Mouse (Mus musculus) midbrain, embryonic 12.5 days (tissue): Measurements from ENCODE around the gene Elmo1. TPM values are rescaled to one million over a fixed set of nuclear protein-coding genes. Genes with fewer than 3 reads are reported as not detected.

Experiments
- ATAC-seq: fragments of 200-750 bp; cut with Nextera tagmentation; 2 replicates; pipeline ENCODE4 v1.8.0; 2017; ENCODE audit warnings: low read depth, moderate TSS enrichment, moderate library complexity; ENCODE audit not compliant: low FRiP score
- H3K27ac ChIP-seq: fragments of 300-500 bp; sonication (generic); replicated peaks from 2 replicates; pipeline ENCODE4 v1.5.1; 2016; ENCODE audit warnings: mild to moderate bottlenecking
- H3K27me3 ChIP-seq: fragments of 300-500 bp; sonication (generic); 2 replicates; pipeline ENCODE4 v1.6.1; 2016; ENCODE audit warnings: mild to moderate bottlenecking
- H3K36me3 ChIP-seq: fragments of 300-500 bp; sonication (generic); 2 replicates; pipeline ENCODE4 v1.6.1; 2016
- H3K4me1 ChIP-seq: fragments of 300-500 bp; sonication (generic); 2 replicates; pipeline ENCODE4 v1.6.1; 2016
- H3K4me2 ChIP-seq: fragments of 300-500 bp; sonication (generic); replicated peaks from 2 replicates; pipeline ENCODE4 v1.6.1; 2016; ENCODE audit warnings: mild to moderate bottlenecking, moderate library complexity
- H3K4me3 ChIP-seq: fragments of 300-500 bp; sonication (generic); 2 replicates; pipeline ENCODE4 v1.5.1; 2016; ENCODE audit warnings: mild to moderate bottlenecking
- H3K9ac ChIP-seq: fragments of 300-500 bp; sonication (generic); replicated peaks from 2 replicates; pipeline ENCODE4 v1.6.1; 2016; ENCODE audit warnings: mild to moderate bottlenecking, moderate library complexity
- H3K9me3 ChIP-seq: fragments of 300-500 bp; sonication (generic); 2 replicates; pipeline ENCODE4 v1.6.1; 2016; ENCODE audit warnings: mild to moderate bottlenecking
- WGBS: fragments of 180-500 bp; shearing (Covaris S2); methylation state at CpG from one replicate; pipeline ENCODE4 v1.1.7; 2016; 5-methylcytosine and 5-hydroxymethylcytosine counted together
- polyA plus RNA-seq: library from polyadenylated mRNA; unstranded; fragments of >200 nt; fragmentation: Nextera tagmentation; extraction: Ambion mirVana; gene quantifications from 2 replicates; pipeline ENCODE4 v1.2.1, GENCODE M21; 2016

Gene Elmo1
- polyA plus RNA-seq, 1 experiment from 2014 or later: 25.5 TPM

DNA sequence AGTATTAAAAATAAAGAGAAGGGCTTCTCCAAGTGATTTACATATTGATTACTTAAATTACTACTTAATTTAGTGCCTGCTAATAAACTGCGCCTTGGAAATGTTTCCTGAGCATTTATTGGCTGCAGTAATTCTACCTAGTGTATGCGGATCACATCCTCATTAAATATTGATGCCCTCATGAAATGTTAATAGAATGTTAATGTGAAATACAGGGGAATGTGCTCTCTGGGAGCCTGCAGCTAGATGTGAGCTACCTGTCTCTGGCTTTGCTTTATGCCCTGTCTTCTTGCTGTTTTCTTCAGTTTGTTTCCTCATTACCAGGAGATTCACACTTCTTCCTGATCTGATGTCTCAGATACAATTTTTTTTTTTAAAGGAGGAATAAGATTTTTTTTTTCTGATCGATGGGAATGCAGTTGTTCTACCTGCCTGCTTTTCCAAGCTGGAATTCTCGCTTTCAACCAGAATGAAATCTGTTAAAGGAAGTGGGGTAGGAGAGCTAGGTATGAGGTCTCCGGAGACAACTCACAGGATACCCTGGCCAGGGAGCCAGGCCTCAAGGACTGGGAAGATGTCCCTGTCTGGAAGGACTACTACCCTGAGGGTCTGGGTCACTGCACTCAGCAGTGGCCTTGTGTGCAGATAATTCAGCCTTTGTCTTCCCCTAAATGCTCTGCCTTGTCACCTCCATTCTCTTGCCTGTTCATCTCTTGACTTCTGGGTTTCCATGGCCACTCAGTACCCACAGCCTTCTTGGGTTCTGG, 279.8 kb downstream of the Elmo1 start:
- H3K4me2 ChIP-seq: no peak overlapping the region
- H3K9me3 ChIP-seq: no peaks in the 10 kb centered on the region
- H3K9ac ChIP-seq: no peak overlapping the region
- no peaks in the 10 kb centered on the region for H3K27me3 ChIP-seq
- H3K4me1 ChIP-seq: no peaks in the 10 kb centered on the region
- ATAC-seq: peak; percentile 82
- H3K36me3 ChIP-seq: no peaks in the 10 kb centered on the region
- WGBS: 76% methylated on average over 5 of the region's 5 CpGs
- H3K4me3 ChIP-seq: no peak overlapping the region
- peak overlapping the region; percentile 58 for H3K27ac ChIP-seq

DNA sequence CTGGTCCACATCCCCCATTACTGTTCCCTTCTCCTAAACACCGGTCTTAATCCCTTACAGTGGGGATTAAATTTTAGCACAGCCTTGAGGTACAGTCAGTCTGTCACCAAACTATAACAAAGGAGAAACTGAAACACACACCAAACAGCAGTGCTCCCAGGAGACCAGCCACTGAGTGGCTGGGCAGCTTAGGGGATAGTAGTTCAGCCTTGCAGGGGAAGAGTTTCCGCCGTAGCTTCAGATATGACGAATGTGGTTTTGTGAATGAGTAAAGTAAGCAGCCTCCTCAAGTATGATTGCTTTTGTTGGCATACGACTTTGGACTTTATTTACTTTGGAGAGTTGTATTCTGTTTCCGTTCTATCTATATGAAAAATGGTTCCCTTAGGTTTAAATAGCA, 281.1 kb downstream of the Elmo1 start:
- Histone ChIP-seq H3K27me3 (no peaks in the 10 kb centered on the region), H3K36me3 (no peaks in the 10 kb centered on the region), H3K4me3 (no peak overlapping the region), H3K9ac (no peak overlapping the region), H3K9me3 (no peaks in the 10 kb centered on the region), H3K27ac (no peak overlapping the region), H3K4me2 (no peak overlapping the region), H3K4me1 (no peaks in the 10 kb centered on the region)
- no peak for ATAC-seq
- 90% methylated on average over 6 of the region's 6 CpGs for WGBS

DNA sequence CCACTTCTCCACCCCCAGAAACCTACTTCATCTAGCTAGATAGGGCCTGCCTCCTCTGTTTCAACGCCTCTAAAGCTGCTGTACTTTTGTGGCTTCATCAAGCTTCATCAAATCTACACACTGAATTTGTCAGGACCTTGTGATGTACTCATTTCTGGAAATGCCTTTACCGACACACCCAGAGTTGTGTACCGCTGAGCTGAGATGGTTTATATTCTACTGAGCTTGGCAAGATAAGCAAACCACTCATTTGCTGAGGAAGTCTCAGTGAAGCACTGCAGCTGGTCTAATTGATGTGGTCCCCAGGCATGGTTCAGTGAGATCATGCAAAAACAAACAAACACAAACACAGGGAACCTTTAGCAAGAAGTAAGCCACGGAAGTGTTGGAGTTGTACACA, 281.9 kb downstream of the Elmo1 start:
- 85% methylated on average over 4 of the region's 4 CpGs for WGBS
- Histone ChIP-seq H3K9ac (no peak overlapping the region), H3K27me3 (no peaks in the 10 kb centered on the region), H3K9me3 (no peaks in the 10 kb centered on the region), H3K36me3 (no peaks in the 10 kb centered on the region), H3K27ac (no peak overlapping the region), H3K4me2 (no peak overlapping the region), H3K4me1 (no peaks in the 10 kb centered on the region), H3K4me3 (no peak overlapping the region)
- ATAC-seq: no peak

DNA sequence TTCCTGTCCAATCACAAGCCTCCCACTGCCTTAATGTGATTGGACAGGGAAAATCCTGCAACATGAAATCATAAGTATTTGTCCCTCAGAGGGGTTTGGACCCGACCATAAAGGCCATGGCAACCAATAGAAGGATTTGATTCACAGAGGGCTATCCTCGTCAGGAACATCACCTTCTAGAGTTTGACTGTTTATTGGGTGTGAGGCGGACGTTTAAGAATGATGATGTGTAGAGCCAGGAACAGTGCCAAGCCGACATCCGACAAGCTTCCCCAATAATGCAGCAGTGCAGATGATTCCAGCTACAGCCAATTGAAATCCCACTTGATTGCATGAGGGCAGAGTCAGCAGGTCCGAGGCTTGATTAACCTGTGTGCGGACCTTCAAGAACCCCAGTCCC, 288.5 kb downstream of the Elmo1 start:
- H3K4me2 ChIP-seq: no peak overlapping the region
- ATAC-seq: no peak
- no peak overlapping the region for H3K4me3 ChIP-seq
- no peaks in the 10 kb centered on the region for H3K9me3 ChIP-seq
- no peak overlapping the region for H3K9ac ChIP-seq
- no peak overlapping the region for H3K27ac ChIP-seq
- whole genome bisulfite sequencing: 88% methylated on average over 8 of the region's 8 CpGs
- H3K4me1 ChIP-seq: no peaks in the 10 kb centered on the region
- no peaks in the 10 kb centered on the region for H3K36me3 ChIP-seq
- no peaks in the 10 kb centered on the region for H3K27me3 ChIP-seq

DNA sequence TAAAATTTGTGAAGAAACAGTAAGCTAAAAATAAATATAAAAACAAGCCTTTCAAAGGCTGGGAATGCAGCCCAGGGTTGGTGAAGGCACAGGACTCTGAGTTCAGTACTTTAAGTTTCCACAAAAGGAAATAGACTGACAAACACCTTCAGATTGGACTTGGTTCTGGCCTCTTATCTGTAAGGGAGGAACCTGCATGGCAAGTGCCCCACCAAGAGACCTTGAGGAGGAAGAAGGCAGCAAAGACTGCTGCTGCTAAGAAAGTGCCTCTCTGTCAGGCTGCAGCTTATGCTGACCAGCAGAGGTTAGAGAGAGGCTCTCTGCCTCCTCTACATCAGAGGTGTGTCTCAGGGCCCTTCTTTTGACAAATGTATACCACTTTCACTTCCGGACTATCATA, 293.5 kb downstream of the Elmo1 start:
- no peak for ATAC-seq
- H3K27me3 ChIP-seq: no peaks in the 10 kb centered on the region
- H3K36me3 ChIP-seq: no peaks in the 10 kb centered on the region
- no peak overlapping the region for H3K4me2 ChIP-seq
- 88% methylated on average over 1 of the region's 1 CpGs for WGBS
- no peaks in the 10 kb centered on the region for H3K9me3 ChIP-seq
- H3K9ac ChIP-seq: no peak overlapping the region
- H3K4me1 ChIP-seq: no peaks in the 10 kb centered on the region
- H3K4me3 ChIP-seq: no peak overlapping the region
- no peak overlapping the region for H3K27ac ChIP-seq

DNA sequence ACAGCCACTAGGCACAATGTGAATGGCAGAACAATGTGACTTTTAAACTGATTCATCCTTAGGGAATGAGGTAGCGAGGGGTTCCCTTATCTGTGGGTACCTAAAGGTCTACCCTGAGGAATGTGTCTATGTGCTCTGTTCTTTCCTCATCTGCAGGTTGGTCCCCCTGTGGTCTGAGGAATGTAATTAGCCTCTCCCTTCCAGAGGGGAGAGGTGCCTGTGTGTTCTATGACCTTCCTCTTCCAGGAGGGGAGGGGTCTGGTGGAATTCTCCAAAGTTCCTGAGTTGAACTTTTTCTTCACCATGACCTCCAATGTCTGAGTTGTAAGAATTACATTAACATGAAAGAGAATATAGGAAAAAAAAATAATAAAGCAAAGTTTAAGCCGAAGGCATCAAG, 294.4 kb downstream of the Elmo1 start:
- Histone ChIP-seq H3K27me3 (no peaks in the 10 kb centered on the region), H3K4me1 (no peaks in the 10 kb centered on the region), H3K4me2 (no peak overlapping the region), H3K27ac (no peak overlapping the region), H3K36me3 (no peaks in the 10 kb centered on the region), H3K9me3 (no peaks in the 10 kb centered on the region), H3K4me3 (no peak overlapping the region), H3K9ac (no peak overlapping the region)
- no peak for ATAC-seq
- WGBS: 87% methylated on average over 2 of the region's 2 CpGs

DNA sequence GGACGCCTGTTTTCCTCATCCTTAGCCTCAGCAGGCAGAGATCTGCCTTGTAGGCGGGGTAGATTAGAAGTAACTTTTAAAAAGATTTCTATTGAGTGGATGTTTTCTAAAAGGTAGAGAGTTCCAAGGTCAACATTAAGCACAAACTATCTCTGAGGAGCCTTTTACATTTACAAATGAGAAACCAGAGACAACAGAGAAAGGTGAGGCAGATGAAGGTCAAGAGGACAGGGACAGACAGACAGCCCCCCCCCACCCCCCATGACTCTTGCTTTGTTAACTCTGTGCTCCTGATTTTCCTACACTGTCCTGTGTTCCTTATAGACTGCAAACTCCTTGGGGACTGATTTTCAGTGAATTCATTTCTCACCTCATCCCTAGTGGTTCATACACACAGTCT, 295.0 kb downstream of the Elmo1 start:
- no peak for ATAC-seq
- 67% methylated on average over 2 of the region's 2 CpGs for WGBS

DNA sequence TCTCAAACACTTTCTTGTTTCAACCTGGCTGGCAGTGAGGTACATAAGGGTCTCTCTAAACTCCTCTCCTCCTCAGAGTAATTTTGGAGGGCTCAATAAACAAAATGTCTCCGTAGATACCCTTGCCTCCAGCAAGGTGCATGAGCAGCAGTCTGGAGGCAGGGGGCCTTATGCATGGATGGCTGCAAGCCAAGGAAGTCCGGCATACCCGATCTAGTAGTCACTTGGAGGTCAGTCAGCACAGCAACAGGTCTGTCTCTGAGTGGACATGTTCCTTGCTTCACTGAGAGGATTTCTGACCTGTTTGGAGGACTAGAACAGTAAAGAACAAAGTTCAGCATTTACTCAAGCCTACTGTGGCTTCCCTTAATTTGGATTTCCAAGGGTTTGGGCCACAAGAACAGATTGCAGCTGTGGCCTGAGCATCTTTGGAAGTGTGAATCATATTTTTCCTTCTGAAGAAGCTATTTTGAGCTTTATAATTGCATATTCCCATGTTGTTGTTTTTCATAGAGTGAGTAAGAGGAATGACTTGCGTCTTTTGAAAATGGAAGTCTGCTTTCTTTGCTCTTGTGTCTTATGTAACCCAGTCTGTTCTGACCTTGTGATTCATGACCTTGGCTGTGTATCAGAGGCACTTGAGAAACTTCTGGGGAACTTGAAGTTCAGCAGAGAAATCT, 296.2 kb downstream of the Elmo1 start:
- no peak overlapping the region for H3K4me3 ChIP-seq
- 88% methylated on average over 4 of the region's 4 CpGs for WGBS
- H3K36me3 ChIP-seq: no peaks in the 10 kb centered on the region
- ATAC-seq: no peak
- no peaks in the 10 kb centered on the region for H3K27me3 ChIP-seq
- H3K9me3 ChIP-seq: no peaks in the 10 kb centered on the region
- H3K4me1 ChIP-seq: no peaks in the 10 kb centered on the region
- H3K4me2 ChIP-seq: no peak overlapping the region
- H3K9ac ChIP-seq: no peak overlapping the region
- H3K27ac ChIP-seq: no peak overlapping the region

More for the DNA sequence above, 295.0 kb downstream of the Elmo1 start:
- Histone ChIP-seq H3K4me2 (no peak overlapping the region), H3K9me3 (no peaks in the 10 kb centered on the region), H3K27me3 (no peaks in the 10 kb centered on the region), H3K4me3 (no peak overlapping the region), H3K9ac (no peak overlapping the region), H3K4me1 (no peaks in the 10 kb centered on the region), H3K36me3 (no peaks in the 10 kb centered on the region), H3K27ac (no peak overlapping the region)

DNA sequence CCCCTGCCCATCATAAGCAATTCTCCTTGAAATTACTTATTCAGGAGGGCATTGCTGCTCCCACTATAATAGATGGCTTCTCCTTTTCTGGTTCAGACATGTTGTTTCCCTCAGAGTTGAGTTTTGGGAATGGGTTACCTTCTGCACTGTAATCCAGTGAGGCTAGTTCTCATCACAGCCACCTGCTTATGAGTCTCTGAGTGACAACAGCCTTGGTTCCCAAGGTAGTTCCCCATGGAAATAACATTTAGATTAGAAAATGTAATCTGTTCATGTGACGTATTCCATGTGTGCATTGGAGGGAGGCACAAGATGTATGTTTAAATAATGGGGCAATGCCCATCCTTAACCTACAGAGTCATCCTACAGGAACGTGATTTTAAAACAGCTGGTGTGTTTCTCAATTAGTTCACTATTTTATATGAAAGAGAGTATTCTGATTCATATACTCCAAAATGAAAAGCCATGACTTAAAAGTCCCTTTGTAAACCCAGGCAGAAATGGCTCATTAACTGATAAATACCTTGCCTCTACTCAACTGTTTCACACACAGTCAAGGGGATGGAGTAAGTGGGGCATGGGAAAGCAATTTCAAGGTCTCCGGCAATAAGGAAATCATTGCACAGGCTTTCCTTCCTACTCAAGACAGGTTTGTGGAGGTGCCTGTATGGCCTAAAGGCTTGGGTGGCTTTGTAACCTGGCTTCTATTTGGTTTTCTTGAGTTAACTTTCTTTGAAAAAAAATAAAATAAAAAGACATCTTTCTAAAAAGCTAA, 302.6 kb downstream of the Elmo1 start:
- Histone ChIP-seq H3K27me3 (no peaks in the 10 kb centered on the region), H3K4me1 (no peaks in the 10 kb centered on the region), H3K4me3 (no peak overlapping the region), H3K9me3 (no peaks in the 10 kb centered on the region), H3K27ac (no peak overlapping the region), H3K4me2 (no peak overlapping the region), H3K36me3 (no peaks in the 10 kb centered on the region), H3K9ac (no peak overlapping the region)
- 90% methylated on average over 3 of the region's 3 CpGs for WGBS
- ATAC-seq: no peak

DNA sequence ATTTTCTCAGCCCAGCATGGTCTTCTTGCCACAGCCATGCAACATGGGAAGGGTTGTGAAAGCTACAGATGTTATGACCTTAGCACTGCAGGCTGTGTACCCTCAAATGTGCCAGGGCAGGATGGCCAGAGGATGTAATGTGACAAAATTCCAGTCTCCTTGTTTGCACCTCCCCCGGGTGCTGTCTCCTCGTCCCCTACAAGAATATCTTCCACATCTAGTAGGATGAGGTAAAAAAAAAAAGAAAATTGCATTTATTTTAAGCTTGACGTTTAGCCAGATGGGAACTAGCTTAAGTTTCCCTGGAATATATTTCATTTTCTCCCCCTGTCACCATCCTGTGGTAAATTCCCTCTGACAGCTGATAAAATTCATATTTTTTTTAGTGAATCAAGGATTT, 307.3 kb downstream of the Elmo1 start:
- Histone ChIP-seq H3K9ac (no peak overlapping the region), H3K36me3 (no peaks in the 10 kb centered on the region), H3K4me1 (no peaks in the 10 kb centered on the region), H3K27me3 (no peaks in the 10 kb centered on the region), H3K4me3 (no peak overlapping the region), H3K4me2 (no peak overlapping the region), H3K27ac (no peak overlapping the region), H3K9me3 (no peaks in the 10 kb centered on the region)
- 89% methylated on average over 3 of the region's 3 CpGs for WGBS
- no peak for ATAC-seq

DNA sequence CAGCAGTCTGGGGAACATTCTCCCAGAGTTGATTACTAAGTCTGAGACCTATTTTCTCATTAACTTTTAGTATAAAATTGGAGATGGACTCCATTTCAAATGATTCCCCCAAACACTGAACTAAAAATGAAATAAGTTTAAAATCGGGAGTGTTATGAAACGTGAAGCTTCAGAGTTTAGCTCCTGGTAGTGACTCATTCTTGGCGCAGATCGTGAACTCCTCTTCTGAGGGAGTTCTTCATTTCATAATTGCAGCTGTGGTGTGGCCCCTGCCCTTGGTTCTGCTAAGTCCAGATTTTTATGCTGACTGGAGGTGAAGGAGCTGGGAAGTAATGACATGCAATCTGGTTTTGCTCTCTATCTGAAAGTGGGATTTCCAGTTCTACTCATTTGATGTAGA, 307.9 kb downstream of the Elmo1 start:
- Histone ChIP-seq H3K36me3 (no peaks in the 10 kb centered on the region), H3K9ac (no peak overlapping the region), H3K27ac (no peak overlapping the region), H3K27me3 (no peaks in the 10 kb centered on the region), H3K4me1 (no peaks in the 10 kb centered on the region), H3K9me3 (no peaks in the 10 kb centered on the region), H3K4me2 (no peak overlapping the region), H3K4me3 (no peak overlapping the region)
- ATAC-seq: no peak
- WGBS: 93% methylated on average over 4 of the region's 4 CpGs

DNA sequence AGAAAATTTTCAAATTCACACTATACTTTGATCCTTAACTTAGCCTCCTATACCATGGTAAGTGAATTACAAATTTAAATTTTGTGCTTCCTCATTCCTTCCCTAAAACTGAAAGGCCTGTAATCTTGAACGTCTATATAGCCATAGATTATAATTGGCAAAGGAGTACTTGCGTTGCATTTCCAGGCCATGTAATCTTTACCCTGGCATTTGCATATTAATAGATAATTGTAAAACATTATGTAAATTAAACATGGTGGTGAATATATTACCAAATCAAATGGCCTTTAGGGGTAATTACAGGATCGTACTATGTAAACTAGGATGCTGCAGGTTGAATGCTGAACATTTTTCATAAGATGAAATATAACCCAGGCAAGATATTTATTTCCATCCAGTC, 314.1 kb downstream of the Elmo1 start:
- peak; percentile 38 for ATAC-seq
- H3K4me1 ChIP-seq: no peaks in the 10 kb centered on the region
- no peak overlapping the region for H3K9ac ChIP-seq
- H3K4me3 ChIP-seq: no peak overlapping the region
- H3K9me3 ChIP-seq: no peaks in the 10 kb centered on the region
- H3K4me2 ChIP-seq: no peak overlapping the region
- 44% methylated on average over 3 of the region's 3 CpGs for WGBS
- no peaks in the 10 kb centered on the region for H3K36me3 ChIP-seq
- H3K27ac ChIP-seq: no peak overlapping the region
- no peaks in the 10 kb centered on the region for H3K27me3 ChIP-seq
